Mouse (Mus musculus): ENCODE data around the gene Prkd3. TPM values are rescaled to one million over a fixed set of nuclear protein-coding genes. Genes with fewer than 3 reads are reported as not detected.

Prkd3 gene
- 28.2 and 29.7 TPM in 2 replicates for total RNA-seq (2014; rRNA removed)
- 8.6 and 9.6 TPM in 2 replicates for polyA plus RNA-seq (2015; fragmentation: Nextera tagmentation; extraction: Ambion mirVana)

DNA sequence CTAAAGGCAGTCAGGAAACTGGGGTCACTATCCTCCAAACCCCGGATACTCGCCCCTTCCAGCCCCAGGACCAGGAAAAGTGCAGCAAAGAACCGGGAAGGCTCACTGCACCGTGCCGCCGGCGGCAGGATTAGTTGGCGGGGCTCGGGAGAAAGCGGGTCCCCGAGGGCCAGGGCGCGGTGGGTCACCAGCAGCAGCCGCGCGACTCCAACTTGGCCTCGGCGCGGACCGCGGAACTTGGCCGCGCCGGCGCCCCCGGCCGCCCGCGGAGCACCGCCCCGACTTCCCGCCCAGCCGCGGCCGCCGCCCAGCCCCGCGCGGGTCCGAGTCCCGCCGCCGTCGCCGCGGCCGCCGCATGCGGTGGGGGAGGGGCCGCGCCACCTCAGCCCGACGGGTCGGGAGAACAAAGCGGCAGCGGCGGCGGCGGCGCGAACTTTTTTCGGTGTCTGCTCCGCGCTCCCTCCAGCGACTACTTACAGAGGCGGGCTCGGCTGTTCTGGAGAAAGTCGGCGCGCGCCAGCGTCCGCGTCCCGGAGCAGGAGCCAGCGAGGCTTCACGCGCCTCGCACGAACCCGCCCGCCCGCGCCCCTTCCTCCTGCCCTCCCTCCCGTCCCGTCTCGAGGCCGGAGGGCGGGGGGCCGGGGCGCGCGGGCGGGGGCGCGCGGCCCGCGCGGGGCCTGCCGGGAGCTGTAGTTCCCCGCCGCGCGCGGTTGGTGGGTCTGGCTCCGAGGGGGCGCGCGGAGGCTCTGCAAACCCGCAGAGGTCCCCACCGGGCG is at the start of gene Prkd3:
Gene Prkd3 (minus strand): TSS at position 609 of the 776 bp plus-strand sequence.
- H3K9me3 ChIP-seq (ENCODE audit: low read length), result no peaks in the 10 kb centered on the region
- H3K36me3 ChIP-seq (ENCODE audit: insufficient read depth), result no peaks in the 10 kb centered on the region
- H3K4me2 ChIP-seq (ENCODE audit: low read depth), result peak within 1 kb of the TSS; percentile 73
- H3K27me3 ChIP-seq (ENCODE audit: insufficient read depth, low read length), result no peaks in the 10 kb centered on the region
- peak within 1 kb of the TSS; percentile 78 for H3K27ac ChIP-seq (ENCODE audit: low read depth, low read length)
- no peak for TF ChIP-seq CTCF (IDR thresholded peaks at IDR 0.05; ENCODE audit: low read depth)
- peak; percentile 80 for DNase-seq
- WGBS, result 4% methylated on average over 60 of the region's 113 CpGs
- peak; percentile 94 for ATAC-seq
- peaks cover 4% of the 10 kb centered on the region for H3K4me1 ChIP-seq (ENCODE audit: insufficient read depth)
- peak within 1 kb of the TSS; percentile 70 for H3K9ac ChIP-seq
- peak within 1 kb of the TSS; percentile 83 for H3K4me3 ChIP-seq (ENCODE audit: low read depth, low read length)

DNA sequence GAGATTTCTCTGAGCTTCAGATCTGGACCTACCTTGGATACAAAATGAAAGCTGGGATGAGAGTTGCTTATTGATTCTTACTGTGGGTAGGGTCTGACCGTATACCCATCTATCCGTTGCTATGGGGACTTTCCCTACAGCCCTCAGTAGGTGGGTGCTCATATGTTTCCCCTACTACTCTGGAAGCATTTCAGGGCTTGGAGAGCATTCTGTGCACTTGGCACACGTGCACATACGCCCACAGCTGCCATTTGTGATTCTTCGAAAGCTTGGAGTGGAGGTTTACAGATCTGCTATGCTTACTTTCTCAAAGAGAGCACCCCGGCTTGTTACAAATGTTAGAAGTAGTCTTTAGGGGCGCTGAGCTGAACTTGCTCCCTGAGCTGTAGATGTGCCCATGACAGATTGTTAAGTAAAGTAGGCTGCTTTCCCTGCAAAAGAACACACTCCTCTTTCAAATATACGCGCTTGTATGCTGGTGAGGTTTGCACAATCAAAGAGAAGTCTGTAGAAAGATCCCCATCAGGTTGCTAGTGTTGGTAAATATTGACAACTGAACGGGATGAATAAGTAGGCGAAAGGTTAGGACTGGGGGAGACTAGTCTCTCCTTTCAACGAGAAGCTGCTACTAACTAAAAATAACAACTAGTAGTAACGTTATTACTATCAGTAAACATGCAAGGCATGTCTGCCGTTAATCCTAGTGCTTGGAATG is 49.3 kb upstream of the Prkd3 start:
- DNase-seq, result peak; percentile 65
- Histone ChIP-seq H3K4me1 (ENCODE audit: insufficient read depth) (no peaks in the 10 kb centered on the region), H3K4me3 (ENCODE audit: low read depth, low read length) (no peak overlapping the region), H3K9me3 (ENCODE audit: low read length) (no peaks in the 10 kb centered on the region), H3K4me2 (ENCODE audit: low read depth) (no peak overlapping the region), H3K27ac (ENCODE audit: low read depth, low read length) (no peak overlapping the region), H3K9ac (no peak overlapping the region), H3K36me3 (ENCODE audit: insufficient read depth) (0 out of 2 replicates have a peak, but pooled peaks cover 3% of the 10 kb centered on the region), H3K27me3 (ENCODE audit: insufficient read depth, low read length) (no peaks in the 10 kb centered on the region)
- 75% methylated on average over 14 of the region's 14 CpGs for WGBS
- no peak for TF ChIP-seq CTCF (IDR thresholded peaks at IDR 0.05; ENCODE audit: low read depth)
- ATAC-seq, result peak; percentile 68

DNA sequence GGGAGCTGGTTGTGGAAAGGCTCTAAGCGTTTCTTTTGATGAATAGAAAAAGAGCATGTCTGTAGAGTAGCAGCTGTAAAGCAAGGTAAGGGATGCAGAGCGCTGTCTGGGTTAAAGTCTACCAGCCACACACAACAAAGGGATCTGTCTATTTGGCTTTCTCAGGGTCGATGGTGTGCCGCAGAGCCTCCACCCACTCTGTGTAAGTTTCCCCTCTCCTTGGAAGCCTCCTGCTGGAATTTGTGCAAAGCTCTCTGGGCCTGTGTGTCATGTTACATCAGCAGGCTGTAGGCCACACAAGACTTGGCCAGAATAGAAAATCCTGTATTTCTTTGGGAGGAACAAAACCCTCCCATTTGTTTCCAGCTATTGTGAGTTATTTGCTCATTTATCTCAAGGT is 48.4 kb upstream of the Prkd3 start:
- no peak overlapping the region for H3K27ac ChIP-seq (ENCODE audit: low read depth, low read length)
- no peaks in the 10 kb centered on the region for H3K4me1 ChIP-seq (ENCODE audit: insufficient read depth)
- H3K27me3 ChIP-seq (ENCODE audit: insufficient read depth, low read length), result no peaks in the 10 kb centered on the region
- no peaks in the 10 kb centered on the region for H3K9me3 ChIP-seq (ENCODE audit: low read length)
- peak; percentile 36; the same call in 1 of the 2 replicates for ATAC-seq
- TF ChIP-seq CTCF (IDR thresholded peaks at IDR 0.05; ENCODE audit: low read depth), result no peak
- H3K9ac ChIP-seq, result no peak overlapping the region
- H3K4me3 ChIP-seq (ENCODE audit: low read depth, low read length), result no peak overlapping the region
- no peak for DNase-seq
- H3K36me3 ChIP-seq (ENCODE audit: insufficient read depth), result 0 out of 2 replicates have a peak, but pooled peaks cover 3% of the 10 kb centered on the region
- 35% methylated on average over 4 of the region's 4 CpGs for WGBS
- no peak overlapping the region for H3K4me2 ChIP-seq (ENCODE audit: low read depth)

DNA sequence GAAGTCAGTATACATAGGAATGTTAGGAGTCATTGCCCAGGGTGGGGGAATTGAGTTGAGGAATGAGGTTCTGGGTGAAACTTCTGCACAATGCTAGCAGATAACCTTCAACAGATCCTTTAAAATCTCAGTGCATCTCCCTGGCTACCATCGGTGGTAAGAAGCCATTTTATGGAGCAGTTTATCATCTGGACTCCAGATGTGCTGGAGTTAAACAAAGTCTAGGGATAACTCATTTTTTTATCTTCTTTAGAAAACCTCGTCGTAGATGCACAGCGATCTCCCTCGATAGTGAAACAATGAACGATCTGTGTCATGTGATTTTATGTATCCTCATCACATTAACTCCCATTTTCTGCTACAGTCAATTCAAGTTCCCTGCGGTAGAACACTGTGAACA is 48.0 kb upstream of the Prkd3 start:
- H3K9me3 ChIP-seq (ENCODE audit: low read length), result no peaks in the 10 kb centered on the region
- H3K36me3 ChIP-seq (ENCODE audit: insufficient read depth), result 0 out of 2 replicates have a peak, but pooled peaks cover 3% of the 10 kb centered on the region
- 63% methylated on average over 7 of the region's 7 CpGs for WGBS
- no peak for ATAC-seq
- H3K27ac ChIP-seq (ENCODE audit: low read depth, low read length), result no peak overlapping the region
- no peaks in the 10 kb centered on the region for H3K27me3 ChIP-seq (ENCODE audit: insufficient read depth, low read length)
- no peak overlapping the region for H3K4me3 ChIP-seq (ENCODE audit: low read depth, low read length)
- DNase-seq, result no peak
- no peak overlapping the region for H3K4me2 ChIP-seq (ENCODE audit: low read depth)
- TF ChIP-seq CTCF (IDR thresholded peaks at IDR 0.05; ENCODE audit: low read depth), result no peak
- H3K4me1 ChIP-seq (ENCODE audit: insufficient read depth), result no peaks in the 10 kb centered on the region
- no peak overlapping the region for H3K9ac ChIP-seq

DNA sequence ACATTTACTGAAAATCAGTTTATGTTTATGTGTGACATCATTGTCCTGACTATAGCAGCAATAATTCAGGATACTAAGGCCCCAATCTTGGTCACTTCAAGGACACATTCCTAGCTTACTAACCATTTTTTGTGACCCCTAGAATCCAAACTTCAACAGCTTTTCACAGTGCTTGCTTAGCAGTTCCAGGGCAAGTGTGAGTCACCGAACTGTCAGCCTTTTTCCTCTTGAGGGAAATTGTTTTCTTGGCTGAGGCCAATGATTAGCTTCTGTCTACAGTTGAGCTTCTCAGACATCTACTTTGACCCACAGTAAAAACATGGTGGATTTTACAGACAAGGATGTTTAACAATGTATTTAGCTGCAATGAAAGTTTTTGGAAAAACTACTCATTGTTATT is 43.6 kb upstream of the Prkd3 start:
- ATAC-seq (no peak), DNase-seq (no peak)
- TF ChIP-seq CTCF (IDR thresholded peaks at IDR 0.05; ENCODE audit: low read depth), result no peak
- Histone ChIP-seq H3K4me1 (ENCODE audit: insufficient read depth) (no peaks in the 10 kb centered on the region), H3K4me3 (ENCODE audit: low read depth, low read length) (no peak overlapping the region), H3K4me2 (ENCODE audit: low read depth) (no peak overlapping the region), H3K36me3 (ENCODE audit: insufficient read depth) (no peaks in the 10 kb centered on the region), H3K9me3 (ENCODE audit: low read length) (no peaks in the 10 kb centered on the region), H3K27me3 (ENCODE audit: insufficient read depth, low read length) (no peaks in the 10 kb centered on the region), H3K27ac (ENCODE audit: low read depth, low read length) (no peak overlapping the region), H3K9ac (no peak overlapping the region)
- WGBS, result 88% methylated on average over 1 of the region's 1 CpGs

DNA sequence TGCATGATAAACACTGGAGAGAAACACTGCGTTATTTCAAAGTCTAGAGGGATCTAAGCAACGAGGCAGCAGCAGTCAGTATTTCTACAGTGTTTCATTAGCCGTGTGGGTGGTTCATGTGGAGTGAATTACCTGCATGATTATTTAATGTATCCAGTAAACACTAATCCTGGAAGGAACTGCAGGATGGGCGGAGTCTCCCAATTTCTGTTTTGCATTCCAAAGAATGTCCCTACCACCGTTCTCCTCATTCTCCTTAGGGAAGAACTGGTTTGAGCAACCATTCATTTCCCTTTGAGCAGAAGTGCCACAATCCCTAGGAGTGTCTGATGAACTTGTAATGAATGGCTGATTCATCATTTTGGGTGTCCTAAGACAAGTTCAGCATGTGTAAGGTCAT is 39.6 kb upstream of the Prkd3 start:
- Histone ChIP-seq H3K4me3 (ENCODE audit: low read depth, low read length) (no peak overlapping the region), H3K36me3 (ENCODE audit: insufficient read depth) (no peaks in the 10 kb centered on the region), H3K9me3 (ENCODE audit: low read length) (no peaks in the 10 kb centered on the region), H3K4me2 (ENCODE audit: low read depth) (no peak overlapping the region), H3K9ac (no peak overlapping the region), H3K27ac (ENCODE audit: low read depth, low read length) (no peak overlapping the region), H3K27me3 (ENCODE audit: insufficient read depth, low read length) (no peaks in the 10 kb centered on the region), H3K4me1 (ENCODE audit: insufficient read depth) (no peaks in the 10 kb centered on the region; the same call in 1 of the 2 replicates)
- no peak for TF ChIP-seq CTCF (IDR thresholded peaks at IDR 0.05; ENCODE audit: low read depth)
- no peak for DNase-seq
- 64% methylated on average over 5 of the region's 5 CpGs for WGBS
- ATAC-seq, result no peak

DNA sequence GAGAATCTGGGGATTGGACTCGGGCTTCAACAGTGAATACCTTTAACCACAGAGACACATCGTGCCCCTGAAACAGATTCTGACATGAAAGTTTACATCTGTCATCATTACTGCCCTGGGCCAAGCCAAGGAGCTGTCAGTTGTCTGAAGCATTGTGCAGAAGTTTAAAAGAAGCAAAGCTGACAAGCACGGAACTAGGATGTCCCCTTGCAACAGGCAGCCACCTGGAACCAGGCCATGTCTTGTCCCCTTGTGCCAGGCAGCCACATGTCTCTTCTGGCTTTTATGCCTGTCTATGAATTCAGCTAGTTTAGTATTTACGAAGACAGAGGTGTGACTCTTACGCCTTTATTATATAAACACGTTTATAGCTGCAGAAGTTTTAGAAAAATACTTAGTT is 37.7 kb upstream of the Prkd3 start:
- no peak for TF ChIP-seq CTCF (IDR thresholded peaks at IDR 0.05; ENCODE audit: low read depth)
- Histone ChIP-seq H3K9ac (no peak overlapping the region), H3K27ac (ENCODE audit: low read depth, low read length) (no peak overlapping the region), H3K9me3 (ENCODE audit: low read length) (no peaks in the 10 kb centered on the region), H3K4me1 (ENCODE audit: insufficient read depth) (no peaks in the 10 kb centered on the region; the same call in 1 of the 2 replicates), H3K4me3 (ENCODE audit: low read depth, low read length) (no peak overlapping the region), H3K36me3 (ENCODE audit: insufficient read depth) (no peaks in the 10 kb centered on the region), H3K4me2 (ENCODE audit: low read depth) (no peak overlapping the region), H3K27me3 (ENCODE audit: insufficient read depth, low read length) (no peaks in the 10 kb centered on the region)
- WGBS, result 62% methylated on average over 6 of the region's 6 CpGs
- ATAC-seq (no peak), DNase-seq (no peak)
